Mouse (Mus musculus) kidney, adult 2 months (tissue): ENCODE measurements around the gene Il22ra1.

ENCODE experiments used
- CTCF ChIP-seq: fragments of 200-500 bp; conservative IDR thresholded peaks from 2 replicates; pipeline ENCODE4 v1.5.1; 2011; ENCODE audit warnings: low read depth, mild to moderate bottlenecking, control low read depth, low read length, moderate library complexity, mixed read lengths; ENCODE audit not compliant: insufficient read depth, insufficient read length
- POLR2A ChIP-seq: fragments of 200-500 bp; IDR thresholded peaks from one replicate; pipeline ENCODE4 v1.6.1; 2011; ENCODE audit warnings: low read depth, low read length, control low read depth

DNA sequence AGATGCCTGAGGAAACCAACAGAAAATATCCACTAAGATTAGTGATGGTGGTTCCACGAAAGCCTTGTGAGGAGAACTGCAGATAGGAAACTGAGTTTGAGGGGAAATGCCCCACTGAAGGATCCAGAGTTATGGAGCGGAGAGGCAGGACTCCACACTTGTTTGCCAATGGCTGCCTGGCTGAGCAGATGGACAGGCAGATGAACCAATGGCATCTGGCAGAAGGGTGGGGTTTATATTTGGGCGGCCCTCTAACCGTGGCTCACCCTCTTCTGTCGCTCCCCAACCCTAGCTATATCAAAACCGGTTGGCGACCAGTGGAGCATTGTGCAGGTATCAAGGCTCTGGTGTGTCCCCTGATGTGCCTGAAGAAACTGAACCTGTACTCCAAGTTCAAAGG lies 29.5 kb upstream of the Il22ra1 start:
- TF ChIP-seq POLR2A (no peak), CTCF (no peak)
